Mouse (Mus musculus) MEL (cell line): ENCODE results near the gene Snx12. TPM values are rescaled to one million over a fixed set of nuclear protein-coding genes. Genes with fewer than 3 reads are reported as not detected.

ENCODE experiments used
- DNase-seq: peaks from one replicate; pipeline ENCODE4 v3.0.0; 2011; ENCODE audit warnings: low read depth, low spot score
- H3K27ac ChIP-seq: 2 replicates; pipeline ENCODE4 v1.5.1; 2012; ENCODE audit warnings: low read depth, mild to moderate bottlenecking, control low read depth, low read length, moderate library complexity; ENCODE audit not compliant: control insufficient read depth
- H3K27me3 ChIP-seq, 2 experiments: fragments of 150-350 bp in 1 of 2; sonication (generic) in 1 of 2; 2 replicates each; pipeline ENCODE4 v1.6.1; 2012; ENCODE audit warnings: low read length in 2 of 2, mild to moderate bottlenecking in 2 of 2, improper control_type of control experiment in 1 of 2, moderate library complexity in 1 of 2; ENCODE audit not compliant: insufficient read depth in 2 of 2, control insufficient read depth in 1 of 2
- H3K36me3 ChIP-seq, 2 experiments: 2 replicates each; pipeline ENCODE4 v1.6.1; 2012 to 2014; ENCODE audit warnings: low read length in 2 of 2, improper control_type of control experiment in 1 of 2, inconsistent platforms in 1 of 2, mild to moderate bottlenecking in 1 of 2; ENCODE audit not compliant: insufficient read depth in 2 of 2, control insufficient read depth in 1 of 2
- H3K4me1 ChIP-seq, 2 experiments: fragments of 150-350 bp in 1 of 2; sonication (generic) in 1 of 2; 2 replicates each; pipeline ENCODE4 v1.6.1; 2012; ENCODE audit warnings: low read length in 2 of 2, improper control_type of control experiment in 1 of 2, mild to moderate bottlenecking in 1 of 2; ENCODE audit not compliant: insufficient read depth in 2 of 2, control insufficient read depth in 1 of 2
- H3K4me3 ChIP-seq, 2 experiments: fragments of 150-350 bp in 1 of 2; sonication (generic) in 1 of 2; 2 replicates each; pipeline ENCODE4 v1.5.1; 2012; ENCODE audit warnings: low read depth in 2 of 2, low read length in 2 of 2, mild to moderate bottlenecking in 2 of 2, moderate library complexity in 2 of 2, control low read depth in 1 of 2, improper control_type of control experiment in 1 of 2; ENCODE audit not compliant: control insufficient read depth in 1 of 2, insufficient read depth in 1 of 2
- H3K79me2 ChIP-seq: 2 replicates; pipeline ENCODE4 v1.6.1; 2012; ENCODE audit warnings: mild to moderate bottlenecking, low read length, moderate library complexity; ENCODE audit not compliant: control insufficient read depth, poor library complexity, insufficient read depth
- H3K9ac ChIP-seq: 2 replicates; pipeline ENCODE4 v1.6.1; 2012; ENCODE audit warnings: low read depth, mild to moderate bottlenecking, control low read depth, low read length, moderate library complexity; ENCODE audit not compliant: control insufficient read depth, poor library complexity, severe bottlenecking
- H3K9me3 ChIP-seq: fragments of 150-350 bp; sonication (generic); replicated peaks from 2 replicates; pipeline ENCODE4 v1.6.1; 2012; ENCODE audit warnings: mild to moderate bottlenecking, low read length, improper control_type of control experiment, moderate library complexity; ENCODE audit not compliant: insufficient read depth
- CHD1 ChIP-seq: IDR thresholded peaks from 2 replicates; pipeline ENCODE4 v1.6.1; 2012; ENCODE audit warnings: low read depth, mild to moderate bottlenecking, inconsistent platforms, low read length, improper control_type of control experiment
- EP300 ChIP-seq, 2 experiments: IDR thresholded peaks; 2 replicates each; pipeline ENCODE4 v1.6.1; 2011; ENCODE audit warnings: improper control_type of control experiment in 2 of 2, low read length in 2 of 2, low read depth in 1 of 2, mild to moderate bottlenecking in 1 of 2
- GABPA ChIP-seq: IDR thresholded peaks from 2 replicates; pipeline ENCODE4 v1.6.1; 2012; ENCODE audit warnings: low read depth, mild to moderate bottlenecking, inconsistent platforms, low read length, improper control_type of control experiment, moderate library complexity
- GATA1 ChIP-seq: IDR thresholded peaks from 2 replicates; pipeline ENCODE4 v1.6.1; 2011; ENCODE audit warnings: low read depth, low read length, improper control_type of control experiment
- MEF2A ChIP-seq: IDR thresholded peaks from 2 replicates; pipeline ENCODE4 v1.6.1; 2014; ENCODE audit warnings: low read depth, mild to moderate bottlenecking, inconsistent platforms, low read length, improper control_type of control experiment; ENCODE audit not compliant: poor library complexity, insufficient replicate concordance, severe bottlenecking; ENCODE audit errors: extremely low read depth
- MYB ChIP-seq: IDR thresholded peaks from 2 replicates; pipeline ENCODE4 v1.6.1; 2011; ENCODE audit warnings: mild to moderate bottlenecking, low read depth, low read length, improper control_type of control experiment
- NELFE ChIP-seq: IDR thresholded peaks from 2 replicates; pipeline ENCODE4 v1.6.1; 2011; ENCODE audit warnings: low read depth, low read length, improper control_type of control experiment
- NRF1 ChIP-seq: IDR thresholded peaks from 2 replicates; pipeline ENCODE4 v1.6.1; 2014; ENCODE audit warnings: low read depth, mild to moderate bottlenecking, inconsistent platforms, low read length, improper control_type of control experiment, moderate library complexity; ENCODE audit not compliant: poor library complexity, insufficient read depth, severe bottlenecking
- POLR2AphosphoS2 ChIP-seq: IDR thresholded peaks from 2 replicates; pipeline ENCODE4 v1.6.1; 2011; ENCODE audit warnings: low read length, improper control_type of control experiment
- POLR2AphosphoS5 ChIP-seq: IDR thresholded peaks from 2 replicates; pipeline ENCODE4 v1.6.1; 2012; ENCODE audit warnings: low read depth, borderline replicate concordance, mild to moderate bottlenecking, inconsistent platforms, low read length, moderate library complexity, mixed read lengths
- RAD21 ChIP-seq: IDR thresholded peaks from 2 replicates; pipeline ENCODE4 v1.6.1; 2011; ENCODE audit warnings: mild to moderate bottlenecking, low read depth, low read length, improper control_type of control experiment
- RCOR1 ChIP-seq: IDR thresholded peaks from 2 replicates; pipeline ENCODE4 v1.6.1; 2012; ENCODE audit warnings: low read depth, mild to moderate bottlenecking, inconsistent platforms, low read length, improper control_type of control experiment
- SMC3 ChIP-seq: IDR thresholded peaks from 2 replicates; pipeline ENCODE4 v1.6.1; 2011; ENCODE audit warnings: low read depth, low read length, improper control_type of control experiment
- USF1 ChIP-seq: IDR thresholded peaks from 2 replicates; pipeline ENCODE4 v1.6.1; 2014; ENCODE audit warnings: low read depth, mild to moderate bottlenecking, inconsistent platforms, low read length, improper control_type of control experiment, moderate library complexity
- USF2 ChIP-seq, 2 experiments: IDR thresholded peaks; 2 replicates each; pipeline ENCODE4 v1.6.1; 2011 to 2012; ENCODE audit warnings: improper control_type of control experiment in 2 of 2, low read length in 2 of 2, borderline replicate concordance in 1 of 2, inconsistent platforms in 1 of 2, low read depth in 1 of 2, mild to moderate bottlenecking in 1 of 2; ENCODE audit not compliant: insufficient read depth in 1 of 2
- ZC3H11A ChIP-seq: IDR thresholded peaks from 2 replicates; pipeline ENCODE4 v1.6.1; 2012; ENCODE audit warnings: low read depth, mild to moderate bottlenecking, inconsistent platforms, low read length, improper control_type of control experiment
- ZKSCAN1 ChIP-seq: IDR thresholded peaks from 2 replicates; pipeline ENCODE4 v1.6.1; 2012; ENCODE audit warnings: low read depth, mild to moderate bottlenecking, inconsistent platforms, low read length, improper control_type of control experiment, moderate library complexity
- ZMIZ1 ChIP-seq: IDR thresholded peaks from 2 replicates; pipeline ENCODE4 v1.6.1; 2012; ENCODE audit warnings: low read depth, mild to moderate bottlenecking, inconsistent platforms, low read length, improper control_type of control experiment, moderate library complexity
- polyA plus RNA-seq, 2 experiments: library from polyadenylated mRNA; stranded (reverse) in 1 of 2; unstranded in 1 of 2; fragments of >175 nt in 1 of 2; fragments of >200 nt in 1 of 2; gene quantifications; 2 replicates each; pipeline versions ENCODE4 v1.2.1 to v1.2.4; 2012; ENCODE audit warnings: low replicate concordance in 2 of 2, low read depth in 1 of 2; ENCODE audit not compliant: insufficient read length in 2 of 2, insufficient read depth in 1 of 2, missing spikeins in 1 of 2
- total RNA-seq: library from RNA; depleted of rRNA; stranded (reverse); fragments of 300-350 nt; gene quantifications from 2 replicates; pipeline ENCODE4 v1.2.3, GENCODE M21; 2012

The Snx12 gene
- total and polyA plus RNA-seq, 3 experiments: 22.7 to 32.5 TPM; not detected in 1

DNA sequence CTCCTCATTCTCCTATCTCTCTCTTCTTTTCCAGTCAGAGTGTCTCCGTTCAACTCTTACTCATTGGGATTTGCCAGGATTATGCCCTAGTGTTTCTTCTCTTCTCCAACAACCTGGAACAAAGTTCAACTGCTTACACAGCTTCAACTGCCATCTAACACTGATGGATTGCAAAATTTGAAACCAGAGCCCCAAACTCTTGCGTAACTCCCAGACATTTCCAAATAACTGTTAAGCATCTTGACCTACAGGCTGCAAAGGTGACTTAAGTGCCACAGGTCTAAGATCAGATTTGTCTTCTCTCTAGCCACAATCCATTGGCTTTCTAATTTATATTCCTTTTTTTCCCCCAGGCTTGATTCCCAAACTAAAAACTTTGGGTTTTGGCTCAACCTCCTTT lies 64.9 kb downstream of the Snx12 start:
- no peak overlapping the region for H3K9ac ChIP-seq
- H3K36me3 ChIP-seq: no peaks in the 10 kb centered on the region
- no peak overlapping the region for H3K27ac ChIP-seq
- H3K4me1 ChIP-seq: no peaks in the 10 kb centered on the region
- H3K27me3 ChIP-seq: no peaks in the 10 kb centered on the region
- no peak for TF ChIP-seq NELFE
- no peak for TF ChIP-seq ZKSCAN1
- no peak for TF ChIP-seq MEF2A
- TF ChIP-seq NRF1: no peak
- TF ChIP-seq MYB: no peak
- no peak for TF ChIP-seq EP300 (IDR thresholded peaks at IDR 0.05; ENCODE audit: low read depth in 1 of 2, low read length in 2 of 2)
- no peak for TF ChIP-seq ZMIZ1
- no peak for DNase-seq
- no peaks in the 10 kb centered on the region for H3K79me2 ChIP-seq
- H3K4me3 ChIP-seq: no peak overlapping the region
- H3K9me3 ChIP-seq: no peaks in the 10 kb centered on the region

DNA sequence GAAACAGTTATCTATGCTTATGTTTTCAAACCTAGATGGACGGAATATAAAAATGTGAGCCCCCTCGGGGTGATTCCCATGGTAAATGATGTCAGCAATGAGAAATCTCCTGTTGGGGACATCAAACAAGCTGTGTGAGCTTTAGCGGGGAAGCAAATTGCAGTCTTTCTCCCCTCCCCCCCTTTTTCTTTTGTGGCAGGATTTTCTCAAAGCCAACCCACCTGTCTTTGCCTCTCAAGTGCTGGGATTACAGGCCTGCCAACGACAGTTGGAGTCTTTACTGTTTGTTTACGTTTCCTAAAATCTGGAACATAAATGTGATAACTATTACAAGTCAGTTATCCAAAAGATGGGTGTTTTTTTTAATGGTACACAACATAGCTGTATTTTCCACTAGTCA lies 66.0 kb downstream of the Snx12 start:
- no peak overlapping the region for H3K4me3 ChIP-seq
- H3K27ac ChIP-seq: no peak overlapping the region
- H3K4me1 ChIP-seq: no peaks in the 10 kb centered on the region
- H3K9ac ChIP-seq: no peak overlapping the region
- no peaks in the 10 kb centered on the region for H3K27me3 ChIP-seq
- no peaks in the 10 kb centered on the region for H3K79me2 ChIP-seq
- no peak for TF ChIP-seq EP300 (IDR thresholded peaks at IDR 0.05; ENCODE audit: low read depth in 1 of 2, low read length in 2 of 2)
- no peak for TF ChIP-seq GABPA
- TF ChIP-seq RCOR1: no peak
- no peak for TF ChIP-seq NELFE
- no peak for TF ChIP-seq CHD1
- no peak for TF ChIP-seq SMC3
- TF ChIP-seq USF1: no peak
- no peak for TF ChIP-seq GATA1
- TF ChIP-seq USF2 (IDR thresholded peaks at IDR 0.05; ENCODE audit: borderline replicate concordance in 1 of 2, insufficient read depth in 1 of 2, low read depth in 1 of 2, low read length in 2 of 2): no peak
- TF ChIP-seq NRF1: no peak
- no peak for TF ChIP-seq RAD21
- no peak for TF ChIP-seq POLR2AphosphoS2
- no peak for TF ChIP-seq ZMIZ1
- no peak for TF ChIP-seq POLR2AphosphoS5
- no peak for TF ChIP-seq ZC3H11A
- no peak for DNase-seq
- no peaks in the 10 kb centered on the region for H3K9me3 ChIP-seq
- H3K36me3 ChIP-seq: no peaks in the 10 kb centered on the region
